In the genomic region with DNA sequence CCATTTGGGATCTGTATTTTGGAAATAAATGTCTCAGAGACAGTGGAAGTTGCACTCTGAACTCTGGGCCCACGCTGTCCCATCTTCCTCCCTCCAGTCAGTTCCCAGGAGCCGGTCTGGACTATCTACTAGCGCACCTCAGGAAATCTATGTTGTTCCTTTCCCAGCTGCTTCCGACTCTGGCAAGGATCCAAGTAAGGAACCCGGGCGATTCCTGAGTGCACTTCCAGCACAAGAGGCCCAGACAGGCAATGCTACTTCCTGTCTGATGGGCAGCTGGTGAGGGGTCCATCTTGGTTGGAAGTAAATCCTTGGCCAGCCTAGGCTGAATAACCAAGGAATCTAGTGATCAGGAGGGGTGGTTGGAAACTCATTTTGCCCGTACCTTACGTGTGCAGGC, we compare ENCODE assay signal across 11 mouse cellular contexts.
DNase-seq lines count a peak whose midpoint lies in the region; ATAC-seq and TF ChIP-seq lines count a peak whose summit lies in the region.
"Had no signal": no experiment of that assay in that cellular context is flagged by ENCODE, and none has a peak within 500 bp of the region (broad histone marks: within the 10 kb centered on the region; RNA-seq: fewer than 3 reads in every experiment).

No protein-coding gene starts in this region.

- peaks cover 7% of the 10 kb centered on the region for H3K4me1 ChIP-seq in neural tube, embryonic 13.5 days (replicated peaks)
- H3K4me1 ChIP-seq in heart, embryonic 15.5 days (replicated peaks) = peaks cover 25% of the 10 kb centered on the region
- peaks cover 7% of the 10 kb centered on the region; the same call in 1 of the 2 replicates for H3K4me1 ChIP-seq in kidney, postnatal 0 days (replicated peaks; ENCODE audit: insufficient read depth, low read length)
- H3K4me1 ChIP-seq: embryonic facial prominence, embryonic 12.5 days had no signal

- DNase-seq in neural tube, embryonic 10.5 days (ENCODE audit: extremely low spot score, low spot score) = no peak
- DNase-seq in kidney, postnatal 0 days (ENCODE audit: low spot score) = peak; percentile 71
- DNase-seq in ovary, postnatal 14 days (ENCODE audit: low spot score) = no peak
- DNase-seq in thymus, postnatal 0 days (ENCODE audit: low spot score) = no peak
- DNase-seq: layer of hippocampus, postnatal 36 days; thymus, adult 18-20 months had no signal

- H3K4me3 ChIP-seq in neural tube, embryonic 13.5 days = no peak overlapping the region
- H3K4me3 ChIP-seq in heart, embryonic 15.5 days = no peak overlapping the region
- no peak overlapping the region for H3K4me3 ChIP-seq in kidney, postnatal 0 days (replicated peaks; ENCODE audit: low read depth, low read length)
- H3K4me3 ChIP-seq: embryonic facial prominence, embryonic 12.5 days had no signal

- H3K36me3 ChIP-seq in neural tube, embryonic 13.5 days = no peaks in the 10 kb centered on the region
- no peaks in the 10 kb centered on the region for H3K36me3 ChIP-seq in heart, embryonic 15.5 days
- H3K36me3 ChIP-seq in kidney, postnatal 0 days (ENCODE audit: insufficient read depth, low read length) = no peaks in the 10 kb centered on the region
- H3K36me3 ChIP-seq: embryonic facial prominence, embryonic 12.5 days had no signal

- no peak for ATAC-seq in neural tube, embryonic 13.5 days (ENCODE audit: low read depth)
- no peak for ATAC-seq in heart, embryonic 15.5 days (replicated peaks; ENCODE audit: insufficient number of reproducible peaks, insufficient read depth, low FRiP score, low read depth)
- no peak for ATAC-seq in kidney, postnatal 0 days (replicated peaks; ENCODE audit: low FRiP score, low read depth)
- no peak for ATAC-seq in frontal cortex, adult (ENCODE audit: low TSS enrichment)
- ATAC-seq in megakaryocyte, adult 5-6 weeks (ENCODE audit: poor library complexity, severe bottlenecking) = no peak

- H3K4me2 ChIP-seq in neural tube, embryonic 13.5 days = no peak overlapping the region
- no peak overlapping the region for H3K4me2 ChIP-seq in heart, embryonic 15.5 days
- no peak overlapping the region for H3K4me2 ChIP-seq in kidney, postnatal 0 days (ENCODE audit: low read length)
- H3K4me2 ChIP-seq: embryonic facial prominence, embryonic 12.5 days had no signal

- H3K9me3 ChIP-seq in neural tube, embryonic 13.5 days = no peaks in the 10 kb centered on the region
- no peaks in the 10 kb centered on the region for H3K9me3 ChIP-seq in heart, embryonic 15.5 days (replicated peaks)
- H3K9me3 ChIP-seq in kidney, postnatal 0 days (replicated peaks; ENCODE audit: low read length) = no peaks in the 10 kb centered on the region
- H3K9me3 ChIP-seq: embryonic facial prominence, embryonic 12.5 days had no signal

- no peak for TF ChIP-seq CTCF in kidney, postnatal 0 days (IDR thresholded peaks at IDR 0.05; ENCODE audit: low read depth)

- peak overlapping the region; percentile 38; the same call in 1 of the 2 replicates for H3K27ac ChIP-seq in neural tube, embryonic 13.5 days (replicated peaks)
- peak overlapping the region; percentile 58 for H3K27ac ChIP-seq in heart, embryonic 15.5 days
- H3K27ac ChIP-seq in kidney, postnatal 0 days = no peak overlapping the region
- H3K27ac ChIP-seq: embryonic facial prominence, embryonic 12.5 days had no signal

- no peak overlapping the region for H3K9ac ChIP-seq in neural tube, embryonic 13.5 days
- H3K9ac ChIP-seq in heart, embryonic 15.5 days = no peak overlapping the region
- no peak overlapping the region for H3K9ac ChIP-seq in kidney, postnatal 0 days (ENCODE audit: low read depth, low read length)
- H3K9ac ChIP-seq: embryonic facial prominence, embryonic 12.5 days had no signal

- 70% methylated on average over 8 of the region's 8 CpGs for WGBS in neural tube, embryonic 13.5 days
- WGBS in heart, embryonic 15.5 days = 45% methylated on average over 8 of the region's 8 CpGs
- 45% methylated on average over 8 of the region's 8 CpGs for WGBS in kidney, postnatal 0 days

- H3K27me3 ChIP-seq in neural tube, embryonic 13.5 days = no peaks in the 10 kb centered on the region
- no peaks in the 10 kb centered on the region for H3K27me3 ChIP-seq in heart, embryonic 15.5 days
- no peaks in the 10 kb centered on the region for H3K27me3 ChIP-seq in kidney, postnatal 0 days (ENCODE audit: insufficient read depth, low read length)
- H3K27me3 ChIP-seq: embryonic facial prominence, embryonic 12.5 days had no signal
